Mouse (Mus musculus) adipocyte (in vitro differentiated cells): ENCODE measurements around the gene Mecom.

Experiments used
- DNase-seq: peaks from one replicate; pipeline ENCODE4 v3.0.0-alpha.2; 2016; ENCODE audit warnings: low spot score

Mecom gene

DNA sequence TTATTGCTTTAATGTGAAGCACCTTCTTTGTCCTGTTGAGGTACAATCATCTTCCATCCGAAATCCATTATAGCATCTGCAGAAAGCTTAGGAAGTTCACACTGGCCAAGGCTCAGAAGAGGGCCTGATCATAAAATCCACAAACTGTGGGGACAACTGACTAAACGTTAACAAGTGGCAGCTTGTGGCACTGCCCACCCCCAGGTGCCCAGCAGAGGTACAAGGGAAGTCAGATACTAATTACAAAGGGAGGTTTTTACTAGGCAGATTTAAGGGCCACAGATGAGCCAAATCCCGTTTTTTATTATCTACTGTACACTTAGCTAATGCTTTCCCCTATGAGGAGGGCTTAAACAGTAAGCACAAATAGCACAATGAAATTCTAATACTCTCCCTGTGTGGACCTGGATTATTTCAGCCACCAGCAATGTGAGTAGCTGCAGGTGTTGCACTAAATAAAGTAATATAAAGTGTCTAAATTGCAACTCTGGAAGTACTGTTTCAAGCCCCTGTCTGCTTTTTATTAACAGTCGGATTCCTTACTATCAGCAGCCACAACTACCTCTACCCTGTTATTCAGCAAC lies 443.2 kb downstream of the Mecom start:
- DNase-seq: no peak

DNA sequence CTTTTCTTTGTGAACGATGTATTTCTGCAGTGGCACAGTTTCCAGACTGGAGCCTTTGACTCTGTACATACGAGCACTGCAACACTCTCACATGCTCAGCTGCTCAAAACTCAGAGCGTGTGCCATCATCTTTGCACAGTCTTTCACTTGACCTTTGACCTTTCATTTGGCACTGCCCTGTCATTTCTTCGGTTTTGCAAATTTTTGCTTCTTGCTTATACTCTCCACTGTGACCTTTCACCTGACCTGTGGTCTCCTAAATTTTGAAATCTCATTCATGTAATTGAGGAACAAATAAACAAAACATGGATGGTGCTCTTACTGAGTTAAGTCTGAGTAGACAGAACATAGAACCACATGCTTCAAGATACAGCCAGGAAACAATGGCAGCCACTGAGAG lies 446.7 kb downstream of the Mecom start:
- DNase-seq: peak; percentile 82

GRCm38 (mm10) chr3:30097713-30098112 lies 450.1 kb downstream of the Mecom start:
- peak; percentile 60 for DNase-seq

GRCm38 (mm10) chr3:30097129-30097528 lies 450.7 kb downstream of the Mecom start:
- DNase-seq: no peak

- DNase-seq: peak; percentile 44
These were observed 454.8 kb downstream of the Mecom start for GRCm38 (mm10) chr3:30093005-30093404.

DNA sequence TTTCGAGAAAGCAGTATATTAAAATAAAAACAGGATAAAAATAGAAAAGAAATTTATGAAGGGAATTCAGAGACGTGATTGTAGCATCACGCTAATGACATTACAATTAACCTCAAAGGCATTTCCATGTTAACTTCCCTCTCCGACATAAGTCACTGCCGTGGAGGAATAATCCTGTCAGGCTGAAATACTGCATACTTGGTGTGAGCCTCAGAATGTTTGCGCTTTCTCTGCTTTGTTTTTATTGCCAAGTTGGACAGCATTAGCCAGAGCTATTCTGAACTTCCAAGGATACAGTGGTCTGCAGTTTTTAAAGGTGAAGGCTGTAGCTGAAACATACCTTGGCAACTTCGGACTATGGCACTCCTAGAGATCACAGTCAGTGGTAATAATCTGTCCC lies 455.3 kb downstream of the Mecom start:
- no peak for DNase-seq

DNA sequence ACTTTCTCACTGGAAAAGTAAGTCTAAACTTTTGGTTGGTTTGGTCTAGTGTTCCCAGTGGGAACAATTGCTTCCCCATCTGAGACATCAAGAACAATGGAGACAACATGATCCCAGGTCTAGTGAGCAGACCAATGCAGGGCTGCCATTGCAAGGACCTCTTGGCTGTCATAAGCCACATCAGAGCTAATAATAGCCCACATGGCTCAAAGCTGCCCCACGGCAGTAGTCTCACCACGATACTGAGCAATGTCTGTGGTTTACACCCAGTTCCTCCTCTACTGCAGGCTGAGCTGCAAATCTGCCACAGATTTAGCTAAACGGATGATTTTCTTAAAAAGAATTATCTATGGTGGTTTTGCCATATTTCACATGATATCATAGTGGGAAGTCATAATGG lies 455.9 kb downstream of the Mecom start:
- no peak for DNase-seq

DNA sequence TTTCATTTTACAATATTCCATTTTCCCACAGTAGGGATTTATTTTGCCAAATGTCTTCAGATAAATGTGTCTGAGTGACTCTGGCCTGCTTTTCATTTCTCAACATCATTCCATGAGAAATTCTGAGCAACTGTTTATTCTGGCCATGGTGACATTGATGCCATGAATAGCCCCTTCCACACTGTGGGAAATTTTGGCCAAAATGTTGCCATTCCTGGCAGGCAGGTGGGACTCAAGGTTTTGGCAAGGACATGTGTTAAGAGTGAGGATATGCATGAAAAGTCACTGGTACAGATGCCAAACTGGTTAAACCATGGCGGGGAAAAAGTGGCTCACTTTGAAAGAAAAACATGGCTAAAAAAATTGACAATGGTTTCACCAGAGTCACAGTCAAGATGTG lies 456.4 kb downstream of the Mecom start:
- peak; percentile 25 for DNase-seq

- no peak for DNase-seq
These were observed 461.7 kb downstream of the Mecom start for GRCm38 (mm10) chr3:30086139-30086538.

- no peak for DNase-seq
These were observed 464.0 kb downstream of the Mecom start for GRCm38 (mm10) chr3:30083842-30084241.

- no peak for DNase-seq
These were observed 464.5 kb downstream of the Mecom start for GRCm38 (mm10) chr3:30083268-30083667.

DNA sequence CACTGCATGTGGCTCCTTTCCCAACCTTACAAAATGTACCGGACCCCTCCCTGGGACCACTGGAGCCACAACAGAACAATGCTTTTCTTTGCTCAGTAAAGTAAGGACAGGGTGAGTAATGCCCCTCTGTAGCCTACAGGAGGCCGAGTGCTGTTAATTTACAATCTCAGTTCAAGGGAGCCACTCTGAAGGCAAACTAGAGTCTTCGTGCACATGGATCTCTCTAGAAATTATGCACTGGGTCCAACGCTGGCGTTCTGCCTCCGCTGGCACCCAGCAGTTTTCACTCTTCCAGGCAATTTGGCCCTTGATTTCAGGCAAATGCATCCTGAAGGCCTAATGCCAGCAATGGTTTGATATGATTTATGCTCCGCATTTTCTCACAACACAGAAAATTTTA lies 467.0 kb downstream of the Mecom start:
- DNase-seq: peak; percentile 65

DNA sequence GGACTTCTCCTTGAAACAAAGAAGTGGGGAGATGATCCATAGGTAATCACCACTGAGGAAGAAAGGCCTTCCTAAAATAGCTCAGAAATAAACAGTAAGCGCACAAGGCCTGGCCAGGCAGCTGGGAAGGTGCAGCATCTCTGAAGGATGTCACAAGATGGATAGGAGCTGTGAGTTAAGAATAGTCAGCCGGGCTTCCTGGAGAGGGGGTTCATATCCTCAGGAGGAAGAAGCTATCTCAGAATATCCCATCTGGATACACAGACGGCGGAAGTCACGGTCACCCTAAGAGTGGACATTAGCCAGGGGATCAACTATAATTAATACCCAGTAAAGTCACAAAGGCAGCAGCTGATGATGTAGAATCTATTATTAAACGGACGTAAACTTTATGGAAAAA lies 471.3 kb downstream of the Mecom start:
- DNase-seq: no peak

GRCm38 (mm10) chr3:30071271-30071670 lies 476.5 kb downstream of the Mecom start:
- no peak for DNase-seq

DNA sequence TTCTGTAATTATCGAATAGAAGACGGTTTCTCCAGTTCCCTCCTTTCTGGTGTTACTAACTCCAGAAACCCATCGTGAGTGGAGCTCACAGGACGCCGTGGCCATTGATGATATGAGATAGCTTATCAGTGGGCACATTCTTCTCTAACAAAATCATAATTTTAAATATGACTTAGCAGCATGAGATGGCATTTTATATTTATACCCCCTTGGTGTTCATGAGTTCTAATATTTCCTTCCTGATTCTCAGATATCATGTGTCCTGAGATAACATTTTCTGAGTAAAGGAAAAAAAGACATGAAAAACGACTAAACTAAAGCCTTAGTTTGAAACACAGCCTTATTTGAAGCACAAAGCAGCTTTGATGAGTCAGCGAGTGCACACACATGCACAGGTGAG lies 481.3 kb downstream of the Mecom start:
- DNase-seq: no peak

GRCm38 (mm10) chr3:30060058-30060457 lies 487.8 kb downstream of the Mecom start:
- DNase-seq: no peak

DNA sequence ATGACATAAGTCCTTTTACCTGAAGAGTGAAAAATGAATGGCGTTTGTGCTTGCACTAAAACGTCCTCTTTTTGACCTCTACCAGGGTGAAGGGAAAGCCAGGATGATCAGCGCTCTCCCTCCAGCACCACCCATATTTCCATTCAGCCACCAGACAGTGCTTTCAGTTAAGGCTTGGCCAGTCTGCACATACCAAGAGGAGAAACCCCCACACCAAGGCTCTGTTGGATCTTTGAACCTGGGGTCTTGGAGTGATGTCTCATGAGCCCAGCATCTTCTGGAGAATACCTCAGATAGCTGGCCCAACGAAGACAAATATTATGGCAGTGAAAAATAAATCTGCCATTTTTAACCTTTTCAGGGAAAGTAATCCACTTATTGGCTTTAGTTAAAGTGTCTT lies 488.2 kb downstream of the Mecom start:
- DNase-seq: no peak

GRCm38 (mm10) chr3:30051287-30051686 lies 496.5 kb downstream of the Mecom start:
- no peak for DNase-seq

DNA sequence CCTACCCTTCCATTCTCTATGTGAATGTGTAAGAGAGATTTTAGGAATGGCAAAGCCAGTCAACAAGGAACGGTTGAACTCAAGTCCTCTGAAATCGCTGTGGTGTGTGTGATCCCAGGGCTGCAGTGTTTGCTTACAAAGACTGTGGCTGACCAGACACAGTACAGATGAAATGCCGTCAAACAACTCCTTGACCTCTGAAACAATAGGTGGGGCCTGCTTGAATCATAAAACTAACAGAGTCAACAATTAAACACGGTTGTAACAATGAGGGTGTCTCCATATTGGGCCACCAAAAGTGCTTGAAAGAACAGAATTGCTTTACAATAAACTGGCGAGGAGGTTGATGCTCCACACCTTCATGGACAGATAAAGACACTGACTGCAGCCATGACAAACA lies 497.0 kb downstream of the Mecom start:
- DNase-seq: no peak

DNA sequence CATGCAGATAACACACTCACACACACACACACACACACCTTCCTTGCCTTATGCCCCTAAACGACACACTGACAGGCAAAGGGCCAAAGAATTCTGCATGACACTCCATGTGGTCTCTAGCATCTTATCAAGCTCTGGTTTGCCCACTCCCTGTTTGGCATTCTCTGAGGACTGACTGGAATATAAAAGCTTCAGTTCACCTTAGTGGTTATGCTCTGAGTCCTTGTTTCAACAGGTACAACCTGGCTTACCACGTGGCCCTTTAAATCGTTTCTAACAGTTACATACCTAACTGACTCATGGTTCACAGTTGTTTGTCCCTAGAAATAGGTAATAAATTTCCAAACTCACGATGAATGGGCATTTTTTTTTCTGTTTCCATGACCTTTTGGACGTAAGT lies 499.0 kb downstream of the Mecom start:
- no peak for DNase-seq

DNA sequence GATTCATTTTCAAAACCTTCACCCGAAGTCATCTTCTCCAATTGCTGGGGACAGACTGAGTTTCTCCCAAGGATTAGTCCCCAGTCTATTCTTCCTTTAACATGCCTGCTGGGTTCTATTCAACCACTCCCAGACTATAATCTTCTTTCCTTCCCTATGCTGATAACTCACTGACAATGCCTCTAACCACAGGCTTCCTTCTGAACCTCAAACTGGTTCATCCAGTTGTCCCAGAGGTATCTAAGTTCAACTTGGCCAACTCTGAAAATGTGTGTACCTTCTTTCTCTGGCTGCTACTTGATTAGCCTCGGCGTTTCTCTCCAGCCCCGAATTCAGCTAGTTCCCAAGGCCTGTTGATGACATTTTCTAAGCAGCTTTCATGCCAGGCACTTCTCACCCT lies 499.7 kb downstream of the Mecom start:
- no peak for DNase-seq

DNA sequence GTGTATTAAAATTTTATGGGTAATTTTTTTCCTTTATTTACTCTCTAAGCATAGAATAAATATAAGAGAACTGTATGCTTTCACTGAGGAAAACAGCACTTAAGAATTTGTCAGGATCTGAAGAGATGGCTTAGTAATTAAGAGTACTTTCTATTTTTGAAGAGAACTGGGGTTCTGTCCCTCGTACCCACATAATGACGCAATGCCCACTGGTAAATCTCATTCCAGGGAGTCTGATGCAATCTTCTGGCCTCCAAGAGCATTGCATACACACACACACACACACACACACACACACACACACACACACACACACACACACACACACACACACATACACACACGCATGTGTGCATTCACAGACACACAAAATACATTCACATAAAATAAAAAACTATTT lies 504.3 kb downstream of the Mecom start:
- DNase-seq: no peak

DNA sequence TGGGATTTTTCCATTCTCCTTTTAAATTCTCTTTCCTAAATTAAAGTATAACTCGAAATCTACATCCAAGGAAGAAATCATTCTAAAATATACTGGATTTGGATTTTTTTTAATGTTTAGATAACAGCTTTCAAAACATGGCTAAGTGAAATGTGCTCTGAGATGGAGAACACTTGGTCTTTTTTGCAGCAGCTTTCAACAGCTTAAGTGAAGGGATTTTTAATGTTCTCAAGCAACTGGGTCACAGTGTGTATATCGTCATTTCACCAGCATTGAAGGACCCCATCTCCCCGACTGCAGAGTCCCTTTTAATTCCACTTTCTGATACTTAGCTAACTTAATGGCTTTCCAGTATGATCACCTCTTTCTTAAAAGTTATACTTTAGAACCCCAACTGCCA lies 509.3 kb downstream of the Mecom start:
- DNase-seq: no peak

DNA sequence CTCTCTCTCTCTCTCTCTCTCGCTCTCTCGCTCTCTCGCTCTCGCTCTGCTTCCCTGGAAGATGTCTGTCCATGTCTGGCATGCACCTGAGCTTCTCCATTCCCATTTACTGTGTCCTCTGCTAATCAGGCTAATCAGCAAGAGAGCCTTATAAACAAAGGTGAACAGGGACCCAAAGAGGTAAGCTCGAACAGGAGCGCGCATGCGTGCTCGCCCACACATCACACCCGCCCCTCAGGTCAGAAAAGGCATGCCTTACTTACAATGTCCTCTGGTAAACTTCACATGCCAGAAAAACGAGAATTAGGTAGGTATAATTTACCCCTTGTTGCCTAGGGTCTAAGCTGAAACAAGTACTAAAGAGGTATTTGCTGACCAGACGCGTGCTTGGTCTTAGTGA lies 527.8 kb downstream of the Mecom start:
- DNase-seq: no peak

DNA sequence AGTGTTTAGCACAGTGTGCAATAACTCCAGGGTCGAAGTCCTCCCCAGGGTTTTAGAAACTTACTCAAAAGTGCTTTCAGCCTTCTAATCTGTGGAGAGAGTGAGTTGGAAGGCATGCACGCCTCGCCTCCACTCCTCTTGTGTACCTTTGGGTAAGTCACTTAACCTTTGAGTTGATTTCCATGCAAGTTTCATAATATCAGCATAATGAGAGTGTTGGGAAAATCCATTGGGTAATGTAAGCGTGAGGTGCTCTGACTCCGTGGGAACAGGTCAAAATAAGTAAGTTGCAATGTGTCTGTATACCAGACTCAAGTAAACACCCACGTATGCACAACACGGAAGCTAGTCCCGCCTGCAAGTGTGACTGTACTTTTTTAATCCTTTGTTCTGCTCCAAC lies 528.4 kb downstream of the Mecom start:
- peak; percentile 73 for DNase-seq
